Mouse (Mus musculus) pancreas, adult 10 weeks (tissue): ENCODE data around the gene Cdkn2a. TPM values are rescaled to one million over a fixed set of nuclear protein-coding genes. Genes with fewer than 3 reads are reported as not detected.

Source experiments
- polyA plus RNA-seq: library from polyadenylated mRNA; stranded (reverse); fragments of 350-450 nt; fragmentation: Illumina TruSeq; extraction: RNeasy Lipid Tissue Mini Kit (QIAGEN cat#74804); gene quantifications from one replicate; pipeline ENCODE4 v1.2.3, GENCODE M21; 2015; ENCODE audit warnings: low read depth, low replicate concordance; ENCODE audit not compliant: insufficient read depth

The Cdkn2a gene
- not detected for polyA plus RNA-seq

DNA sequence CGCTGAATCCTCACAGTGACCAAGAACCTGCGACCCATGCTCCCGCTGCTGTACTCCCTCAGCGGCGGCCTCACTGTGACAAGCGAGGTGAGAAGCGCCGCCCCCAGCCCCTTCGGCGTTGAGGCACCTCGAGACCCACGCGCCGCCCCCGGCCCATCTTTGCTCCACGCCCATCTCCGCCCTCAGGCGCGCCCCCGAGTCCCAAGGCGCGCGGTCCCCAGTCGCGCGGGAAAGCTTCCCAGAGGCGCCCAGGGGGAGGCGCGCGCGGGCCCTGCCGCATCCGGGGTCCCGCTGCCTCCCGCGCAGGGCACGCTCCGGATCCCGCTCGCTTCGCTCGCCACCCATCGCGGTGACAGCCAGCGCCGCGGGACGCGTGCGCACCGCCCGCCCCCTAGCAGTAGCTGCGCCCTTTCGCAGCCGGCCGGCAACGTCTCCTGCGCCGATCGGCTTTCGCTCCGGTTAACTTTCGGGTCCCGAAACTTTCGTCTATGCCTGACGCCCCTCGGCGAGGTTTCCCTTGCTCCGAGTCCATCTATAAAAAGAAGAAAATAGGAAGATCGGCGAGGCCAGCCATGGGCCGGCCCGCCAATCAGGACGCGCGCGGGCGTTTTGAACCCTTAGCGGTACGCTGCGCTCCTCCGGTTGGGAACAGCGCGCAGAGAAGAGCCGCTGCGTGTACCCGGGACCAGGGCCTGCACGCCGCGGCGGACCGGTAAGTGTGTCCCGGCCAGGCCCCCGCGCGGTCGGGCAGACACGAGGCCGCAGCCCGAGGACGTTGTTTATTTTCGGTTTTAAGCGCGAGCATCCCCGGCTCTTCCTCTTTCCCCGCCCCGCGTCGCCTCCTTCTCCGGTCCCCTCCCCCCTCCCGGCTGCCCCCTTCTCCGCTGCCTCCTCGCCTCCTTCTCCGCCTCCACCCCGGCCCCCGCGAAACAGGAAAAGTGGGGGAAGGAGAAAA lies at the start of gene Cdkn2a:
Gene Cdkn2a (minus strand): TSS at position 168 of the 955 bp plus-strand sequence.

DNA sequence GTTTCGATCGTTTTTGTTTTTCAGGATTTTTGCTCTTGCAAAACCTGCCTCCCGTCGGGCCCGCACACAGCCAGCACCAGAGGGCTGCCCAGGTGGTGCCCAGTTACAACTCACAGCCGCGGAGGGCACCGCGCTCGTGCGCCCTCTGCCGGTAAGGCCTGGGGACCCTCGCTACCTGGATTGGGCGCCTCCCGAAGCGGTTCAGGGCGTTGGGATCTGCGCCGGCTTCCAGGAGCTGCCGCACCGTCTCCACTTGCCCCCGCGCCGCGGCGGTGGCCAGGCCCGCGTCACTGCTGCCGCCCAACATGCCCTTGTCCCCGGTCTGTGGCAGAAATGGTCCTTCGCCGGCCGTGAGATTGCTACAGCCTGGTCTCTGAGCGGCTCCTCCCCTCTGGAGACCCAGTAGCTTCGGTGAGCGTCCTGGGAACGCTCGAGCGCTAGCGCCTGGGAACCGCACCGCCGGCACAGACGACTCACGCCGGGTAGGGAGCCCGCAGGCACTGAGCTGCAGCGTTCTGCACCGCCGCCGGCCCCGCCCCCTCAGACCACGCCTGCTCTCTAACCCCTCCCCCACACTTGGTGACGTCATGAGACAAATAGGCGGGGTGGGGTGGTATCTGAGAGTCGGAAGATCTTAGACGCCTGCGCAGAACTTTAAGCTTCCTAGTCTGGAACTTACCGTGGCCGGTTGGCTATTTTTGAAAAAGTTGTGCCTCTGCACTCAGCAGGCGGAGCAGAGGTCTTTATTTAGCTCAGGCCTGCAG lies 16.2 kb upstream of the Cdkn2a start, which contains the start of gene Cdkn2b:
Gene Cdkn2b (minus strand): TSS at position 549 of the 764 bp plus-strand sequence.

Other genes starting within 250 kb of the Cdkn2a start
- gene Mtap, start 157.5 kb downstream of the Cdkn2a start, polyA plus RNA-seq: 4.0 TPM
- 1.2 TPM for gene Cdkn2b, start 16.4 kb upstream of the Cdkn2a start, polyA plus RNA-seq